Mouse (Mus musculus) gonadal fat pad, adult 2 months (tissue): ENCODE data around the gene Agpat1. TPM values are rescaled to one million over a fixed set of nuclear protein-coding genes. Genes with fewer than 3 reads are reported as not detected.

Experiments used
- DNase-seq: peaks from one replicate; pipeline ENCODE4 v3.0.0-alpha.2; 2012; ENCODE audit warnings: low read depth
- polyA plus RNA-seq: library from polyadenylated mRNA; depleted of rRNA; stranded (reverse); fragments of >200 nt; gene quantifications from 2 replicates; pipeline ENCODE4 v1.2.3, GENCODE M21; 2012

Agpat1 gene
- polyA plus RNA-seq, 1 experiment: 232 TPM

- no peak for DNase-seq
Measured at GRCm38 (mm10) chr17:34585877-34586771, 17.9 kb upstream of the Agpat1 start.

- DNase-seq: no peak
Measured at GRCm38 (mm10) chr17:34586796-34587422, 17.2 kb upstream of the Agpat1 start.

- no peak for DNase-seq
Measured at GRCm38 (mm10) chr17:34587423-34587811, 16.6 kb upstream of the Agpat1 start.

- DNase-seq: no peak
Measured at GRCm38 (mm10) chr17:34587814-34588213, 16.2 kb upstream of the Agpat1 start.

GRCm38 (mm10) chr17:34588767-34589166 lies 15.3 kb upstream of the Agpat1 start:
- no peak for DNase-seq

- DNase-seq: no peak
Measured at GRCm38 (mm10) chr17:34589206-34589605, 14.9 kb upstream of the Agpat1 start.

- no peak for DNase-seq
Measured at GRCm38 (mm10) chr17:34589681-34590101, 14.4 kb upstream of the Agpat1 start, which contains the start of gene Gpsm3. TSS of gene Gpsm3 (plus strand) at chr17:34589806.

GRCm38 (mm10) chr17:34590154-34590987 lies 13.7 kb upstream of the Agpat1 start:
- DNase-seq: no peak

- DNase-seq: no peak
Measured at GRCm38 (mm10) chr17:34591029-34591993, 12.8 kb upstream of the Agpat1 start, which contains the start of gene Pbx2. TSS of gene Pbx2 (plus strand) at chr17:34591266.

GRCm38 (mm10) chr17:34591994-34592375 lies 12.1 kb upstream of the Agpat1 start:
- DNase-seq: no peak

- no peak for DNase-seq
Measured at GRCm38 (mm10) chr17:34592581-34593549, 11.2 kb upstream of the Agpat1 start.

GRCm38 (mm10) chr17:34593752-34594525 lies 10.1 kb upstream of the Agpat1 start:
- no peak for DNase-seq

- DNase-seq: no peak
Measured at GRCm38 (mm10) chr17:34596098-34596497, 8.0 kb upstream of the Agpat1 start.

GRCm38 (mm10) chr17:34597566-34598095 lies 6.4 kb upstream of the Agpat1 start, which contains the start of gene Ager:
TSS of gene Ager (plus strand) at chr17:34597862.
- DNase-seq: no peak

GRCm38 (mm10) chr17:34599891-34600290 lies 4.2 kb upstream of the Agpat1 start:
- no peak for DNase-seq

- no peak for DNase-seq
Measured at GRCm38 (mm10) chr17:34601796-34602195, 2.3 kb upstream of the Agpat1 start.

GRCm38 (mm10) chr17:34603375-34604060 lies 544 bp upstream of the Agpat1 start, which contains the start of gene Rnf5:
TSS of gene Rnf5 (minus strand) at chr17:34603690.
- DNase-seq: peak; percentile 100
